33 mouse cellular contexts compared by ENCODE assay signal in the genomic region with DNA sequence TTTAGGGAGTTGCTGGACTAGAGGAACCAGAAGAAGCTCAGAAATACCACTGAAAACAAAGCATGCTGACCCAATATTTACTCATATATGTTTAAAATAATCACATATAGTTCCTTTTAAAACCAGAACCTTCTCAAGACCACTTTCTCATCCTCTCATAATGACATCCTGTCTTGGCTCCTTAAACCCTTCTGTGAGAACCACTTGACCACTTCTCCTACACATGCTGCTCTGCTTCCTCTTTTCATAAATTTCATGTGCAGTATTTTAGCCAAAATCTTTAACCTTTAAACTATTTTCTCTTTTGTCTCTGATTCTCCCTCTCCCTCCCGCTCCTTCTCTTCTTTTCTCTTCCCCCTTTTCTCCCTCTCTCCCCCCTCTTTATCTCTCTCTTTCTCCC.
"Had no signal": no experiment of that assay in that cellular context is flagged by ENCODE, and none has a peak within 500 bp of the region (broad histone marks: within the 10 kb centered on the region; RNA-seq: fewer than 3 reads in every experiment).

No protein-coding gene starts in this region.

- H3K4me2 ChIP-seq: limb, embryonic 12.5 days; limb, embryonic 13.5 days; limb, embryonic 15.5 days; liver, embryonic 11.5 days; liver, embryonic 12.5 days; liver, embryonic 13.5 days; liver, embryonic 15.5 days; lung, embryonic 14.5 days; lung, embryonic 15.5 days; midbrain, embryonic 11.5 days; midbrain, embryonic 12.5 days; midbrain, embryonic 13.5 days; midbrain, embryonic 15.5 days; neural tube, embryonic 12.5 days; neural tube, embryonic 13.5 days had no signal

- H3K4me3 ChIP-seq: limb, embryonic 10.5 days; limb, embryonic 12.5 days; limb, embryonic 13.5 days; limb, embryonic 15.5 days; liver, embryonic 12.5 days; liver, embryonic 13.5 days; liver, embryonic 15.5 days; lung, embryonic 15.5 days; megakaryocyte, embryonic 14.5 days; midbrain, embryonic 10.5 days; midbrain, embryonic 12.5 days; midbrain, embryonic 13.5 days; midbrain, embryonic 15.5 days; myocyte; neural tube, embryonic 12.5 days; neural tube, embryonic 13.5 days had no signal

- H3K9me3 ChIP-seq: limb, embryonic 10.5 days; limb, embryonic 13.5 days; limb, embryonic 15.5 days; liver, embryonic 12.5 days; liver, embryonic 13.5 days; liver, embryonic 15.5 days; lung, embryonic 15.5 days; midbrain, embryonic 12.5 days; midbrain, embryonic 15.5 days; neural tube, embryonic 12.5 days had no signal

- ATAC-seq: liver, embryonic 12.5 days; liver, postnatal 0 days; lung, postnatal 0 days; midbrain, embryonic 13.5 days; midbrain, embryonic 15.5 days; midbrain, embryonic 16.5 days had no signal

- H3K9ac ChIP-seq: limb, embryonic 12.5 days; limb, embryonic 13.5 days; limb, embryonic 15.5 days; liver, embryonic 12.5 days; liver, embryonic 13.5 days; liver, embryonic 14.5 days; liver, embryonic 15.5 days; liver, postnatal 0 days; lung, embryonic 14.5 days; lung, embryonic 15.5 days; midbrain, embryonic 12.5 days; midbrain, embryonic 13.5 days; midbrain, embryonic 15.5 days; neural tube, embryonic 12.5 days; neural tube, embryonic 13.5 days had no signal

- DNase-seq: left cerebral cortex, postnatal 4 days; liver; liver, embryonic 13.5 days; liver, postnatal 0 days; lung, adult 18-20 months; lung, adult 2 months; lung, embryonic 14.5 days; lung, postnatal 10 days; lung, postnatal 14 days; lung, postnatal 36 days; lung, postnatal 4 days; midbrain, embryonic 14.5 days had no signal

- H3K4me1 ChIP-seq: limb, embryonic 10.5 days; limb, embryonic 12.5 days; limb, embryonic 13.5 days; limb, embryonic 15.5 days; liver, embryonic 12.5 days; liver, embryonic 13.5 days; liver, embryonic 15.5 days; lung, embryonic 15.5 days; megakaryocyte, embryonic 14.5 days; midbrain, embryonic 10.5 days; midbrain, embryonic 12.5 days; midbrain, embryonic 13.5 days; midbrain, embryonic 15.5 days; neural tube, embryonic 12.5 days; neural tube, embryonic 13.5 days had no signal

- H3K36me3 ChIP-seq: limb, embryonic 10.5 days; limb, embryonic 12.5 days; limb, embryonic 13.5 days; limb, embryonic 15.5 days; liver, embryonic 12.5 days; liver, embryonic 13.5 days; liver, embryonic 15.5 days; lung, embryonic 15.5 days; midbrain, embryonic 10.5 days; midbrain, embryonic 12.5 days; midbrain, embryonic 13.5 days; midbrain, embryonic 15.5 days; neural tube, embryonic 12.5 days; neural tube, embryonic 13.5 days had no signal

- H3K27me3 ChIP-seq: limb, embryonic 12.5 days; limb, embryonic 13.5 days; limb, embryonic 15.5 days; liver, embryonic 12.5 days; liver, embryonic 13.5 days; liver, embryonic 15.5 days; lung, embryonic 15.5 days; megakaryocyte, embryonic 14.5 days; midbrain, embryonic 12.5 days; midbrain, embryonic 13.5 days; midbrain, embryonic 15.5 days; neural tube, embryonic 12.5 days; neural tube, embryonic 13.5 days had no signal

- H3K27ac ChIP-seq: limb, embryonic 10.5 days; limb, embryonic 12.5 days; limb, embryonic 13.5 days; limb, embryonic 15.5 days; liver, embryonic 12.5 days; liver, embryonic 13.5 days; liver, embryonic 14.5 days; liver, embryonic 15.5 days; lung, embryonic 15.5 days; macrophage; midbrain, embryonic 10.5 days; midbrain, embryonic 12.5 days; midbrain, embryonic 13.5 days; midbrain, embryonic 15.5 days; neural tube, embryonic 12.5 days; neural tube, embryonic 13.5 days had no signal
